Mouse (Mus musculus) liver, adult 2 months (tissue): ENCODE results near the gene Apom.

Source experiments
- CTCF ChIP-seq: fragments of 200-500 bp; IDR thresholded peaks from 2 replicates; pipeline ENCODE4 v1.5.1; 2011; ENCODE audit warnings: low read depth, low read length, control low read depth
- POLR2A ChIP-seq: fragments of 200-500 bp; IDR thresholded peaks from 2 replicates; pipeline ENCODE4 v1.6.1; 2011; ENCODE audit warnings: low read length, control low read depth; ENCODE audit not compliant: insufficient read depth; ENCODE audit errors: extremely low read depth

GRCm38 (mm10) chr17:35125081-35125480 lies 6.8 kb downstream of the Apom start:
- TF ChIP-seq POLR2A (no peak), CTCF (no peak)
